ENCODE assay signal across 9 mouse cellular contexts in genomic region chr3:94366761-94367160, GRCm38 (mm10). TPM values are rescaled to one million over a fixed set of nuclear protein-coding genes. Genes with fewer than 3 reads are reported as not detected.
DNase-seq lines count a peak whose midpoint lies in the region; ATAC-seq and TF ChIP-seq lines count a peak whose summit lies in the region.
"Had no signal": no experiment of that assay in that cellular context is flagged by ENCODE, and none has a peak within 500 bp of the region (broad histone marks: within the 10 kb centered on the region; RNA-seq: fewer than 3 reads in every experiment).

No protein-coding gene starts in this region.

- H3K27ac ChIP-seq in bone marrow macrophage, adult 2 months (ENCODE audit: insufficient read depth, low read depth, low read length) = no peak overlapping the region
- H3K27ac ChIP-seq: liver, embryonic 15.5 days had no signal

- intact Hi-C loops in heart, postnatal 14 days (cut with DNase I) = loop anchor here (2.0 to 5.0 kb wide), 4 partner anchors 76 to 536 kb away; partner anchors contain the start of genes Mrpl9 and Oaz3

- no peak overlapping the region for H3K4me3 ChIP-seq in bone marrow macrophage, adult 2 months (ENCODE audit: insufficient read depth, low read length)
- H3K4me3 ChIP-seq: liver, embryonic 15.5 days had no signal

- peak; percentile 82 for DNase-seq in ES-CJ7 (ENCODE audit: low read depth, low spot score)
- peak; percentile 74 to 81 for DNase-seq in heart, postnatal 14 days
- peak; percentile 76 to 85 for DNase-seq in layer of hippocampus, adult 8-10 months (ENCODE audit: low spot score in 2 of 2)
- peak; percentile 83 for DNase-seq in lung, postnatal 14 days
- DNase-seq in retina, postnatal 1 day = peak; percentile 90
- peak; percentile 46 for DNase-seq in urinary bladder, adult 2 months (ENCODE audit: low spot score)

- H3K4me1 ChIP-seq in bone marrow macrophage, adult 2 months (ENCODE audit: control insufficient read depth, insufficient read depth, low read length) = no peaks in the 10 kb centered on the region
- H3K4me1 ChIP-seq: liver, embryonic 15.5 days had no signal

- peak; percentile 79 for TF ChIP-seq CTCF in bone marrow macrophage, adult 2 months (IDR thresholded peaks at IDR 0.05; ENCODE audit: low read depth, low read length)

- no peak for TF ChIP-seq POLR2A in bone marrow macrophage, adult 2 months (IDR thresholded peaks at IDR 0.05; ENCODE audit: borderline replicate concordance, low read depth, low read length)

- ATAC-seq in erythroid progenitor cell, adult 5-6 weeks (replicated peaks; ENCODE audit: low FRiP score, poor library complexity, severe bottlenecking) = 0 out of 2 replicates have a peak, but pooled peaks have one; percentile 62

RNA-seq across cellular contexts. Expression of gene C2cd4d, which starts 4.5 kb away (rescaled TPM):
- polyA plus RNA-seq in bone marrow macrophage, adult 2 months (2012; ENCODE audit: insufficient read depth, insufficient read length, missing spikeins) = not detected in 2 replicates
- total RNA-seq in erythroid progenitor cell, adult 5-6 weeks (2015; ENCODE audit: low replicate concordance) = not detected in 2 replicates
- total RNA-seq in erythroid progenitor cell, adult 5-6 weeks (2017; ENCODE audit: low replicate concordance) = not detected in 2 replicates
- total RNA-seq in heart, postnatal 14 days (2021) = under 1 TPM in 1 of 2 experiments, not detected in 1; 0.29 TPM
- total RNA-seq in layer of hippocampus, adult 8-10 months (2022) = under 1 TPM in 3 of 4 experiments, not detected in 1; 0.34 to 0.58 (median 0.56) TPM
- polyA plus RNA-seq in urinary bladder, adult 2 months (2012; rRNA removed) = 0.31 and 0.40 TPM in 2 replicates

RNA-seq across cellular contexts. Expression of gene Rorc, which starts 5.8 kb away (rescaled TPM):
- not detected in 2 replicates for polyA plus RNA-seq in bone marrow macrophage, adult 2 months (2012; ENCODE audit: insufficient read depth, insufficient read length, missing spikeins)
- total RNA-seq in erythroid progenitor cell, adult 5-6 weeks (2015; ENCODE audit: low replicate concordance) = 2.2 TPM in 1 of 2 replicates, not detected in the other
- not detected in 2 replicates for total RNA-seq in erythroid progenitor cell, adult 5-6 weeks (2017; ENCODE audit: low replicate concordance)
- 10 to 100 TPM; 29.6 to 33.1 TPM for total RNA-seq in heart, postnatal 14 days (2021)
- total RNA-seq in layer of hippocampus, adult 8-10 months (2022) = 1 to 10 TPM; 1.2 to 2.8 (median 2.1) TPM
- polyA plus RNA-seq in urinary bladder, adult 2 months (2012; rRNA removed) = 12.8 and 13.3 TPM in 2 replicates

RNA-seq across cellular contexts. Expression of gene Them5, which starts 24.9 kb away (rescaled TPM):
- polyA plus RNA-seq in bone marrow macrophage, adult 2 months (2012; ENCODE audit: insufficient read depth, insufficient read length, missing spikeins) = not detected in 2 replicates
- not detected in 2 replicates for total RNA-seq in erythroid progenitor cell, adult 5-6 weeks (2015; ENCODE audit: low replicate concordance)
- not detected in 2 replicates for total RNA-seq in erythroid progenitor cell, adult 5-6 weeks (2017; ENCODE audit: low replicate concordance)
- total RNA-seq in heart, postnatal 14 days (2021) = not detected
- not detected for total RNA-seq in layer of hippocampus, adult 8-10 months (2022)
- not detected in 2 replicates for polyA plus RNA-seq in urinary bladder, adult 2 months (2012; rRNA removed)
- polyA plus RNA-seq: liver, embryonic 15.5 days had no signal

RNA-seq across cellular contexts. Expression of gene Lingo4, which starts 31.6 kb away (rescaled TPM):
- not detected in 2 replicates for polyA plus RNA-seq in bone marrow macrophage, adult 2 months (2012; ENCODE audit: insufficient read depth, insufficient read length, missing spikeins)
- not detected in 2 replicates for total RNA-seq in erythroid progenitor cell, adult 5-6 weeks (2015; ENCODE audit: low replicate concordance)
- not detected in 2 replicates for total RNA-seq in erythroid progenitor cell, adult 5-6 weeks (2017; ENCODE audit: low replicate concordance)
- under 1 TPM; 0.14 to 0.37 TPM for total RNA-seq in heart, postnatal 14 days (2021)
- 1 to 10 TPM in 2 of 4 experiments, under 1 TPM in 2; 0.64 to 1.1 (median 1.0) TPM for total RNA-seq in layer of hippocampus, adult 8-10 months (2022)
- polyA plus RNA-seq in urinary bladder, adult 2 months (2012; rRNA removed) = 0.06 and 0.10 TPM in 2 replicates

RNA-seq across cellular contexts. Expression of gene Tdrkh, which starts 46.3 kb away (rescaled TPM):
- 15.7 and 17.7 TPM in 2 replicates for polyA plus RNA-seq in bone marrow macrophage, adult 2 months (2012; ENCODE audit: insufficient read depth, insufficient read length, missing spikeins)
- total RNA-seq in erythroid progenitor cell, adult 5-6 weeks (2015; ENCODE audit: low replicate concordance) = 10.1 TPM in 1 of 2 replicates, not detected in the other
- total RNA-seq in erythroid progenitor cell, adult 5-6 weeks (2017; ENCODE audit: low replicate concordance) = 0.51 TPM in 1 of 2 replicates, not detected in the other
- 1 to 10 TPM; 3.8 to 4.8 TPM for total RNA-seq in heart, postnatal 14 days (2021)
- total RNA-seq in layer of hippocampus, adult 8-10 months (2022) = 10 to 100 TPM; 40.9 to 46.6 (median 46.0) TPM
- polyA plus RNA-seq in urinary bladder, adult 2 months (2012; rRNA removed) = 2.2 and 2.3 TPM in 2 replicates

Comparison
In these comparisons a context has a peak if more than half of its experiments do, and no peak if none do; other contexts are left out.
1. RNA of gene Rorc, which starts 5.8 kb away (total RNA-seq): 29.6 to 33.1 TPM in heart, postnatal 14 days; 1.2 to 2.8 TPM in layer of hippocampus, adult 8-10 months and 2.2 TPM in erythroid progenitor cell, adult 5-6 weeks; every median in the first group is over 4 times any median in the second.
2. Peak in every context shown above with its lines, with median percentiles within 50 percentile points of each other: DNase-seq.